Mouse (Mus musculus) MEL (cell line): ENCODE measurements around the gene Gpr19. TPM values are rescaled to one million over a fixed set of nuclear protein-coding genes. Genes with fewer than 3 reads are reported as not detected.
A peak's percentile ranks its signal among the peaks of the same experiment; 100 is the strongest.

Experiments
- DNase-seq: peaks from one replicate; pipeline ENCODE4 v3.0.0; 2011; ENCODE audit warnings: low read depth, low spot score
- H3K27ac ChIP-seq: 2 replicates; pipeline ENCODE4 v1.5.1; 2012; ENCODE audit warnings: low read depth, mild to moderate bottlenecking, control low read depth, low read length, moderate library complexity; ENCODE audit not compliant: control insufficient read depth
- H3K27me3 ChIP-seq, 2 experiments: fragments of 150-350 bp in 1 of 2; sonication (generic) in 1 of 2; 2 replicates each; pipeline ENCODE4 v1.6.1; 2012; ENCODE audit warnings: low read length in 2 of 2, mild to moderate bottlenecking in 2 of 2, improper control_type of control experiment in 1 of 2, moderate library complexity in 1 of 2; ENCODE audit not compliant: insufficient read depth in 2 of 2, control insufficient read depth in 1 of 2
- H3K36me3 ChIP-seq, 2 experiments: 2 replicates each; pipeline ENCODE4 v1.6.1; 2012 to 2014; ENCODE audit warnings: low read length in 2 of 2, improper control_type of control experiment in 1 of 2, inconsistent platforms in 1 of 2, mild to moderate bottlenecking in 1 of 2; ENCODE audit not compliant: insufficient read depth in 2 of 2, control insufficient read depth in 1 of 2
- H3K4me1 ChIP-seq, 2 experiments: fragments of 150-350 bp in 1 of 2; sonication (generic) in 1 of 2; 2 replicates each; pipeline ENCODE4 v1.6.1; 2012; ENCODE audit warnings: low read length in 2 of 2, improper control_type of control experiment in 1 of 2, mild to moderate bottlenecking in 1 of 2; ENCODE audit not compliant: insufficient read depth in 2 of 2, control insufficient read depth in 1 of 2
- H3K4me3 ChIP-seq, 2 experiments: fragments of 150-350 bp in 1 of 2; sonication (generic) in 1 of 2; 2 replicates each; pipeline ENCODE4 v1.5.1; 2012; ENCODE audit warnings: low read depth in 2 of 2, low read length in 2 of 2, mild to moderate bottlenecking in 2 of 2, moderate library complexity in 2 of 2, control low read depth in 1 of 2, improper control_type of control experiment in 1 of 2; ENCODE audit not compliant: control insufficient read depth in 1 of 2, insufficient read depth in 1 of 2
- H3K79me2 ChIP-seq: 2 replicates; pipeline ENCODE4 v1.6.1; 2012; ENCODE audit warnings: mild to moderate bottlenecking, low read length, moderate library complexity; ENCODE audit not compliant: control insufficient read depth, poor library complexity, insufficient read depth
- H3K9ac ChIP-seq: 2 replicates; pipeline ENCODE4 v1.6.1; 2012; ENCODE audit warnings: low read depth, mild to moderate bottlenecking, control low read depth, low read length, moderate library complexity; ENCODE audit not compliant: control insufficient read depth, poor library complexity, severe bottlenecking
- H3K9me3 ChIP-seq: fragments of 150-350 bp; sonication (generic); replicated peaks from 2 replicates; pipeline ENCODE4 v1.6.1; 2012; ENCODE audit warnings: mild to moderate bottlenecking, low read length, improper control_type of control experiment, moderate library complexity; ENCODE audit not compliant: insufficient read depth
- BHLHE40 ChIP-seq: IDR thresholded peaks from 2 replicates; pipeline ENCODE4 v1.6.1; 2012; ENCODE audit warnings: low read depth, mild to moderate bottlenecking, inconsistent platforms, low read length, improper control_type of control experiment, borderline replicate concordance
- CHD1 ChIP-seq: IDR thresholded peaks from 2 replicates; pipeline ENCODE4 v1.6.1; 2012; ENCODE audit warnings: low read depth, mild to moderate bottlenecking, inconsistent platforms, low read length, improper control_type of control experiment
- CHD2 ChIP-seq: IDR thresholded peaks from 2 replicates; pipeline ENCODE4 v1.6.1; 2011; ENCODE audit warnings: low read length, improper control_type of control experiment
- E2F4 ChIP-seq: IDR thresholded peaks from 2 replicates; pipeline ENCODE4 v1.6.1; 2011; ENCODE audit warnings: low read depth, low read length, improper control_type of control experiment, borderline replicate concordance
- EP300 ChIP-seq, 2 experiments: IDR thresholded peaks; 2 replicates each; pipeline ENCODE4 v1.6.1; 2011; ENCODE audit warnings: improper control_type of control experiment in 2 of 2, low read length in 2 of 2, low read depth in 1 of 2, mild to moderate bottlenecking in 1 of 2
- ETS1 ChIP-seq: IDR thresholded peaks from 2 replicates; pipeline ENCODE4 v1.6.1; 2012; ENCODE audit warnings: low read depth, mild to moderate bottlenecking, inconsistent platforms, low read length, improper control_type of control experiment, moderate library complexity
- GABPA ChIP-seq: IDR thresholded peaks from 2 replicates; pipeline ENCODE4 v1.6.1; 2012; ENCODE audit warnings: low read depth, mild to moderate bottlenecking, inconsistent platforms, low read length, improper control_type of control experiment, moderate library complexity
- HCFC1 ChIP-seq: IDR thresholded peaks from 2 replicates; pipeline ENCODE4 v1.6.1; 2012; ENCODE audit warnings: low read depth, mild to moderate bottlenecking, inconsistent platforms, low read length, improper control_type of control experiment, moderate library complexity
- KAT2A ChIP-seq: conservative IDR thresholded peaks from 2 replicates; pipeline ENCODE4 v1.6.1; 2012; ENCODE audit warnings: low read depth, low read length, improper control_type of control experiment, inconsistent platforms
- MAX ChIP-seq: IDR thresholded peaks from 2 replicates; pipeline ENCODE4 v1.6.1; 2011; ENCODE audit warnings: low read length, improper control_type of control experiment
- MAZ ChIP-seq: IDR thresholded peaks from 2 replicates; pipeline ENCODE4 v1.6.1; 2012; ENCODE audit warnings: low read depth, mild to moderate bottlenecking, inconsistent platforms, low read length, improper control_type of control experiment
- MXI1 ChIP-seq: IDR thresholded peaks from 2 replicates; pipeline ENCODE4 v1.6.1; 2011; ENCODE audit warnings: mild to moderate bottlenecking, low read depth, low read length, improper control_type of control experiment
- MYC ChIP-seq: IDR thresholded peaks from 2 replicates; pipeline ENCODE4 v1.6.1; 2011; ENCODE audit warnings: low read depth, mild to moderate bottlenecking, low read length, improper control_type of control experiment, moderate library complexity
- NELFE ChIP-seq: IDR thresholded peaks from 2 replicates; pipeline ENCODE4 v1.6.1; 2011; ENCODE audit warnings: low read depth, low read length, improper control_type of control experiment
- NRF1 ChIP-seq: IDR thresholded peaks from 2 replicates; pipeline ENCODE4 v1.6.1; 2014; ENCODE audit warnings: low read depth, mild to moderate bottlenecking, inconsistent platforms, low read length, improper control_type of control experiment, moderate library complexity; ENCODE audit not compliant: poor library complexity, insufficient read depth, severe bottlenecking
- POLR2A ChIP-seq, 2 experiments: IDR thresholded peaks; 2 replicates each; pipeline ENCODE4 v1.6.1; 2011 to 2012; ENCODE audit warnings: low read length in 2 of 2, mild to moderate bottlenecking in 2 of 2, control low read depth in 1 of 2, improper control_type of control experiment in 1 of 2, low read depth in 1 of 2, moderate library complexity in 1 of 2; ENCODE audit not compliant: control insufficient read depth in 1 of 2, insufficient read depth in 1 of 2, poor library complexity in 1 of 2
- POLR2AphosphoS2 ChIP-seq: IDR thresholded peaks from 2 replicates; pipeline ENCODE4 v1.6.1; 2011; ENCODE audit warnings: low read length, improper control_type of control experiment
- POLR2AphosphoS5 ChIP-seq: IDR thresholded peaks from 2 replicates; pipeline ENCODE4 v1.6.1; 2012; ENCODE audit warnings: low read depth, borderline replicate concordance, mild to moderate bottlenecking, inconsistent platforms, low read length, moderate library complexity, mixed read lengths
- TAL1 ChIP-seq: IDR thresholded peaks from 2 replicates; pipeline ENCODE4 v1.6.1; 2012; ENCODE audit warnings: mild to moderate bottlenecking, inconsistent platforms, low read length, moderate library complexity, mixed read lengths
- TBP ChIP-seq: IDR thresholded peaks from 2 replicates; pipeline ENCODE4 v1.8.0; 2011; ENCODE audit warnings: low read depth, low read length, improper control_type of control experiment
- TCF12 ChIP-seq: IDR thresholded peaks from 2 replicates; pipeline ENCODE4 v1.6.1; 2014; ENCODE audit warnings: low read depth, mild to moderate bottlenecking, inconsistent platforms, low read length, improper control_type of control experiment, moderate library complexity
- UBTF ChIP-seq: IDR thresholded peaks from 2 replicates; pipeline ENCODE4 v1.6.1; 2012; ENCODE audit warnings: low read depth, mild to moderate bottlenecking, inconsistent platforms, low read length, improper control_type of control experiment, moderate library complexity, borderline replicate concordance; ENCODE audit not compliant: insufficient read depth
- USF1 ChIP-seq: IDR thresholded peaks from 2 replicates; pipeline ENCODE4 v1.6.1; 2014; ENCODE audit warnings: low read depth, mild to moderate bottlenecking, inconsistent platforms, low read length, improper control_type of control experiment, moderate library complexity
- USF2 ChIP-seq, 2 experiments: IDR thresholded peaks; 2 replicates each; pipeline ENCODE4 v1.6.1; 2011 to 2012; ENCODE audit warnings: improper control_type of control experiment in 2 of 2, low read length in 2 of 2, borderline replicate concordance in 1 of 2, inconsistent platforms in 1 of 2, low read depth in 1 of 2, mild to moderate bottlenecking in 1 of 2; ENCODE audit not compliant: insufficient read depth in 1 of 2
- ZC3H11A ChIP-seq: IDR thresholded peaks from 2 replicates; pipeline ENCODE4 v1.6.1; 2012; ENCODE audit warnings: low read depth, mild to moderate bottlenecking, inconsistent platforms, low read length, improper control_type of control experiment
- ZMIZ1 ChIP-seq: IDR thresholded peaks from 2 replicates; pipeline ENCODE4 v1.6.1; 2012; ENCODE audit warnings: low read depth, mild to moderate bottlenecking, inconsistent platforms, low read length, improper control_type of control experiment, moderate library complexity
- ZNF384 ChIP-seq: IDR thresholded peaks from 2 replicates; pipeline ENCODE4 v1.6.1; 2012; ENCODE audit warnings: low read depth, mild to moderate bottlenecking, inconsistent platforms, low read length, improper control_type of control experiment
- polyA plus RNA-seq, 2 experiments: library from polyadenylated mRNA; stranded (reverse) in 1 of 2; unstranded in 1 of 2; fragments of >175 nt in 1 of 2; fragments of >200 nt in 1 of 2; gene quantifications; 2 replicates each; pipeline versions ENCODE4 v1.2.1 to v1.2.4; 2012; ENCODE audit warnings: low replicate concordance in 2 of 2, low read depth in 1 of 2; ENCODE audit not compliant: insufficient read length in 2 of 2, insufficient read depth in 1 of 2, missing spikeins in 1 of 2
- total RNA-seq: library from RNA; depleted of rRNA; stranded (reverse); fragments of 300-350 nt; gene quantifications from 2 replicates; pipeline ENCODE4 v1.2.3, GENCODE M21; 2012

Gpr19 gene
- total and polyA plus RNA-seq, 3 experiments = 8.4 to 11.7 TPM; not detected in 1

DNA sequence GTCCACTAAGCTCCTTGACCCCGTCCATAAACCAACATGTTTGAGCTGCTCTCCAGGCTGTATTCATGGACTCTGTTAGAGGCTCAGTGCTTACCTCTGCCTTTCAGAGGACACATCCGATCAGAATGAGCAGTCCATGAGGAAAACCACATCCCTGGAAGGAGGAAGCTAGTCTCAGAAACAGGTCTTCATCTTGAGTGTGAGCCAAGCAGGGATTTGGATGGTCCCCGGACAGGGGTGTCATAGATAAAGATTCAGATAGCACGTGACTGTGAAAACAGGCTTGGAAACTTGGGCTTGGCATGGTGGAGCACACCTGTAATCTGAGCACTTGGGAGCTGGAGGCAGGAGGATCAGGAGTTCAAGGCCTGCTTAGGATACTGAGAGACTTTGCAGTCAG, 31.5 kb upstream of the Gpr19 start (continued):
- no peak; a peak in 1 of 4 replicates for TF ChIP-seq EP300 (IDR thresholded peaks at IDR 0.05; ENCODE audit: low read depth in 1 of 2, low read length in 2 of 2)
- peak; percentile 29; the same call in 1 of the 2 replicates for TF ChIP-seq ETS1
- TF ChIP-seq E2F4 = no peak

DNA sequence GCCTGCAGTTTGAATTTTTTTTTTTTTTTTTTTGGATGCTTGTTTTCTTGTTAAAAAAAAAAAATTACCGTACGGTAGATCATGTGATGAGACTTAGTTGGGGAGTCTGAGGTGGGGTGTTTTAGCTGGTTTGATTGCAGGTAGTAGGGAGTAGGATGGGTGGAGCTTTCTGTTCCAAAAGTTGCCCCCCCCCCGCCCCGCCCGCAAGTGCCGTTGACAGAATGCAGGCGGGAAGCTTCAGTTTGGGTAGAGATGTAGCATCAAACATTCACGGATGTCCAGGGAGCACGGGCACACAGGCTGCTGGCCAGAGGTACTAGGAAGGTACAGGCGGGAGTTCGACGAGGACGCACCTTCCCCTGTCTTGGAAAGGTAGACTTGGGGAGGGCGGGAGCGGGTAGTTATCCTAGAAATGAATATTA, 30.5 kb upstream of the Gpr19 start:
- DNase-seq = no peak
- H3K9me3 ChIP-seq = no peaks in the 10 kb centered on the region
- peak overlapping the region; percentile 76 to 86 for H3K4me3 ChIP-seq
- H3K79me2 ChIP-seq = peaks cover 33% of the 10 kb centered on the region
- H3K36me3 ChIP-seq = peaks cover 2 to 31% of the 10 kb centered on the region in 2 experiments; a peak in 3 of 4 replicates
- peaks cover 15 to 21% of the 10 kb centered on the region in 2 experiments for H3K4me1 ChIP-seq
- TF ChIP-seq POLR2AphosphoS2 (no peak), TBP (no peak), EP300 (IDR thresholded peaks at IDR 0.05; ENCODE audit: low read depth in 1 of 2, low read length in 2 of 2) (peak in 1 of 2 experiments; percentile 1; a peak in 2 of 4 replicates), ZC3H11A (no peak), MXI1 (peak; percentile 59), POLR2AphosphoS5 (no peak), USF1 (peak; percentile 89), ETS1 (peak; percentile 6), USF2 (IDR thresholded peaks at IDR 0.05; ENCODE audit: borderline replicate concordance in 1 of 2, insufficient read depth in 1 of 2, low read depth in 1 of 2, low read length in 2 of 2) (0 out of 4 replicates have a peak, but pooled peaks of 1 of the 2 experiments have one; percentile 33), MAZ (peak; percentile 21; the same call in 1 of the 2 replicates), MYC (no peak)
- H3K27me3 ChIP-seq = no peaks in the 10 kb centered on the region
- peak overlapping the region; percentile 93 for H3K27ac ChIP-seq
- peak overlapping the region; percentile 85 for H3K9ac ChIP-seq

DNA sequence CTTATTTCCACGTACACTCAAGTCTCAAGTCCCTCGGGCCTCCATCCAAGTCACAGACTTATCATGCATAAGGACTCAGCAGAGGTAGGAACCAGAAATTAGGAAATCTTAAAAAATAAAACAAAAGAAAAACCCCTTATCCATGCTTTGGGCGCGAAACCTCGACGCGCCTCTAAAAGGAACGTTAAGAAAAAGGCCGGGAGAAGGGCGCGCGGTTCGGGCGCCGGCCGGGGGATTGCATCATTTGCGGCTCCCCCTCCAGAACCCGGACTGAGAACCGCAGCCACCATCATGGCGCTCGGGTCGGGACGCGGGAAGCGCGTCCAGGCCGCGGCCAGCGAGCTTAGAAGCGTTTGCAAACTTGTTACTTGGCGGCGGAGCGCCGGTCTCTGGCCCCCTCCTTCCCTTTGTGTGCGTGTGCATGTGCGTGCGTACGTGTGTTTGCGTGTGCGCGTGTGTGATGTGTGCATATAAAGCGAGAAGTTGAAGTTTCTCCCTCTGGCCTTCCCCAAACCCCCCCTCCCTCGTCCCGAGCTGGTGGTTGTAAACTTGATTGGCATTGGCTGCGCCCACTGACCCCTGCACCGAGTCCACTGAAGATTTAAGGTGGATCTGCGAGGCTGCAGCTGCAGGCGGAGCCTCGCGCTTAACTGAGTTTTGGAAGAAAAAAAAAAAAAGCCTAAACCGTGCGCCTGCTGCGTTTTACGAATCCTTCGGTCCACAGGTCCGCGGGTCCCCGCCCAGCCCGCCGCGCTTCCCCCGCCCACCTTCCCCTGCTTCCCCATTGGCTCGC, 29.9 kb upstream of the Gpr19 start:
- Histone ChIP-seq H3K4me1 (peaks cover 13 to 17% of the 10 kb centered on the region in 2 experiments), H3K79me2 (peaks cover 36% of the 10 kb centered on the region), H3K9ac (peak overlapping the region; percentile 97), H3K4me3 (peak overlapping the region; percentile 86 to 91), H3K9me3 (no peaks in the 10 kb centered on the region), H3K36me3 (peaks cover 2 to 31% of the 10 kb centered on the region in 2 experiments; a peak in 3 of 4 replicates), H3K27me3 (no peaks in the 10 kb centered on the region), H3K27ac (peak overlapping the region; percentile 99)
- DNase-seq = peak; percentile 96
- TF ChIP-seq UBTF = no peak; the same call in 1 of the 2 replicates
- no peak for TF ChIP-seq TAL1
- TF ChIP-seq GABPA = no peak
- peak; percentile 55; the same call in 1 of the 2 replicates for TF ChIP-seq NRF1
- no peak for TF ChIP-seq CHD2
- peak; percentile 84 for TF ChIP-seq MAX
- peak; percentile 89 for TF ChIP-seq MYC
- TF ChIP-seq POLR2A (IDR thresholded peaks at IDR 0.05; ENCODE audit: control insufficient read depth in 1 of 2, insufficient read depth in 1 of 2, low read depth in 1 of 2, low read length in 2 of 2, poor library complexity in 1 of 2) = peak; percentile 62 to 87
- no peak for TF ChIP-seq CHD1
- TF ChIP-seq BHLHE40 = no peak
- TF ChIP-seq KAT2A = peak; percentile 39; the same call in 1 of the 2 replicates
- peak; percentile 84 for TF ChIP-seq NELFE
- TF ChIP-seq ZMIZ1 = peak; percentile 73; the same call in 1 of the 2 replicates
- peak; percentile 51 for TF ChIP-seq TCF12
- peak; percentile 35 for TF ChIP-seq ETS1
- TF ChIP-seq ZNF384 = peak; percentile 97
- peak; percentile 75 for TF ChIP-seq MAZ
- TF ChIP-seq HCFC1 = peak; percentile 74
